Mouse (Mus musculus): ENCODE data around the gene Chit1.

Chit1 gene

DNA sequence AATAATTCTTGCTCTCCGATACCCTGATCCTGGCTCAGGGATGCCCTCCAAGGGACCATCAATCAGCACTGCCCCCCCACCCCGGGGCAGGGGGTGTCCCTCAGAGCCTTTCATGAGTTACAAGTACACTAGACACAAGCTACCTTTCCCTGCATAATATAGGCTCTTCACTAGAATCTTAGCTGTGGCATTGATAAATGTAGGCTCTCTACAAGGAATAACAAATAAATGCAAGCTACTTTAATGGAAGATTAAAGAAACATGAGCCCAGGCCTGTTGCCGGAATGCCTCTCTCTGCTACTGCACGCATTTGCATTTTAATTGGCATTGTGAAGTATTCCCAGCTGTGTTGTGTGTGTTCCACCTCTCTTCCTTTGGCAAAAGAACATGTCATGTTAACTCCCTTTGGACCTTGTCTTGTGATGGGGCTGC, 31.3 kb downstream of the Chit1 start:
- no peak for DNase-seq (ENCODE audit: low spot score in 2 of 2)

DNA sequence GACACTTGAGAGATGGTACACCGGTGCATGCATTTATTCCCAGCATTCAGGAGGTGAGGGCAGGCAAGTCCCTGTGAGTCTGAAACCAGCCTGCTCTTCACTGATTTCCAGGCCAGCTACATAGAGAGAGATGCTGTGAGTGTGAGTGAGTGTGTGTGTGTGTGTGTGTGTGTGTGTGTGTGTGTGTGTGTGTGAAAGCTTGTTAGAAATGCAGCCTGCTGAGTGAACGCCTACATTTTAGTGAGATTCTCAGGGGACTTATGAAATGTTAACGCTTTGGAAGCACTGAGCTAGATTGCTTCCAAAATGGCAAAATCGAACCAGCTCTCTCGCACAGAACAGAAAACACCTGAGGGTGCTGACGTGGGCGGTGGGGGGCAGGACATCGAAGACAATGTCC, 35.0 kb downstream of the Chit1 start:
- no peak for DNase-seq (ENCODE audit: low spot score in 2 of 2)

DNA sequence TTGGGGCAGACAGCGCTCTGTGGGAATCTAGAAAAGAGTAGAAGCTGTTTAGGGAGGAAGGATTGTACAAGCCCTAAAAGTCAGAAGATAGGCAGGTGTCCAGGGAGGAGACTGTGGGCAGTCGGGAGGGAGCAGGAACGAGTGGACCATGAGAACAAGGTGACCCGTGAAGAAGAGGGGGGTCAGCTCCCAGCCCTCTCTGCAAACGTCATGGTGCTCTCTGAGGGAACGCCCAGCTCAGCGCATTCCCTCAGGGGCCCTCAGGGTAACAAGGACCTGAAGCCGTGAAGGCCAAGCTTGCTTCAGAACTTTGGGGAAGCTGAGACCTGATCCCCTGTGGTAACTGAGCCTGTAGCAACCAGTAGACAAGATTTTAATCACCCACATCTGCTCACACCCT, 39.0 kb downstream of the Chit1 start:
- no peak for DNase-seq (ENCODE audit: low spot score in 2 of 2)

DNA sequence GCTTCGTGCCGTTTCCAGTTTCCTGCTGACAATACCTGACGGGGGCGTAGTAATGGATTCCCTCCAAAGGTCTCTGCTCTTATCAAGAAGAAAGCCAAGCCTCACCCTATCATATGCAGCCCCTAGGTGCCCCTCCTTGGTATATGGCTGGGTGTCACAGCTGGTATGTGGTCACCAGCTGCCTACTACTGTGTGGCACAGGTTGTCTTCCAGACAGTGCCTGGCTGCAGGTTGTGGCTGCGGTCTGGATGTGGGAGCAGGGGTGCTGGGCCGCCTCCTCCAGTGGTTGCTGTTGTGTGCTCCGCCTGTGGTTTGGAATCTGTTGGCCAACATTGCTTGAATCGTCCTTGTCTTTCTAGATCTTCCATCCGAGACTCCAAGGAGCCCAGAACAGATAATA, 39.7 kb downstream of the Chit1 start:
- DNase-seq (ENCODE audit: low spot score in 2 of 2): no peak

DNA sequence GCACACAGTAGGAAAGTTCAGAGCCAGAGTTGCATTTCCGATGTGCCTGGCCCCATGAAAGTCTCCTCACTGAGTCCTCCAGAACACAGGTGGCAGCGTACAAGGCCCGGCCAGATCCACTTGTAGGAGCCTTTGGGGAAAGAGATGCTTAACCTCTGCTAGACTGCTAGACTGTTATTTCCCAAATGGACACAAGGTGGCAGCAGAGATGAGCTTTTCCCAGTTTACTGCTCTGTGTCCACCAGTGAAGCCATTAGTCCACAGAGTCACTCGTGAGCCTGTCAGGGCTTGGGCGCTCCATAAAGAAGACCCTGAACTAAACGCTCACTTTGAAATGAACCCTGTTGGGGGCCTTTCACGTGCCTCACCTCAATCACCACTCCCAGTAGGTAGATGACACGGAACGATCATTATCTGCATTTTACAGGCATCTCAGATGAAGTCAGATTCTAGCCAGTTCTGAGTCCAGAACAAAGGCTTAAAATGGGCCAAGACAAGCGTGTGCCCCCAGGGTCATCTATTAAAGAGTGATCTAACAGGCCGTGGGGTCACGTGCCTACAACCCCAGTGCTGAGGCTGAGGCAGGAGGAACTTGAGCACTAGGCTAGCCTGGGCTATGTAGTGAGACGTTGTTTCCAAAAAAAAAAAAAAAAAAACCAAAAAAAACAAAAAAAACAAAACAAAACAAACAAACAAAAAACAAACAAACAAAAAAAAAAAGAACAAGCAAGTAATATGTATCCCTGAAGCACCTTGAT, 40.8 kb downstream of the Chit1 start:
- DNase-seq (ENCODE audit: low spot score in 2 of 2): peak; percentile 53 to 60

- DNase-seq (ENCODE audit: low spot score in 2 of 2): no peak
Measured at GRCm38 (mm10) chr1:134152626-134153590, 41.9 kb downstream of the Chit1 start.

DNA sequence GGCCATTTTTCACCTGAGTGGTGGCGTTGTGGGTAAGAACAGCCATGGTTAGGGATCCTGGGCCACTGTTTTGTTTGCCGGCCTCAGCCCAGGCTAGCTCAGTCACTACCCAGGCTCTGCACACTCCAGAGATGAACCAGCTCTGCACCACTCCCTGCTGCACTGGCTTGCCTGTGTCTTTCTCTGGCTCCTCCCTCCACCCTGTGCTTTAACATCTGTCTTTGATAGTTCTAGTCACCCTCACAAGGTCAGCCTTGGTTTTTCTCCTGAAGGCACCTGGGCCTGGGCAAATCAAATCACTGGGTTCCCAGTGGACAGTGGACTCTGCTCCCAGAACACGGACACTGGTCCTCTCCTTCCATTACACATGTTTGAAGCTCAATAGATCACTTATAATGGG, 43.1 kb downstream of the Chit1 start:
- DNase-seq (ENCODE audit: low spot score in 2 of 2): no peak

GRCm38 (mm10) chr1:134154655-134155054, 43.6 kb downstream of the Chit1 start:
- no peak for DNase-seq (ENCODE audit: low spot score in 2 of 2)

DNA sequence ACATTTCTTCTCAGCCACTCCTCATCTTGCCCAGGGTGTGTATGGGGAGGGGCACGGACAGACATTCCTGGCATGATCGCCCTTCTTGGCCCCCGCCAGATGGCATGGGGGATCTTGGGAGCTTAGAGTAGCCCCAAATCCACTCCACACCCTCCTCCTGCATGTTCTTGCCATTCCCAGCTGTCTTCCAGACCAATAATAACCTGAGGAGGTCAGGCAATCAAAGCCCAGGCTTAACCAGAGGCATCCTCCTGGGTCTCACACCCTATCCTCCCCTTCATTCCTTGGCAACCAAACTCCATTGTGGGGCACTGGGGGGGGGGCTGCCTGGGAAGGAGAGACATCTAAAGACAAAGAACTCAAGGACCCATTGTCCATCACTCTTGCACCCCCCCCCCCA, 49.4 kb downstream of the Chit1 start:
- DNase-seq (ENCODE audit: low spot score in 2 of 2): no peak

GRCm38 (mm10) chr1:134161399-134161798, 50.4 kb downstream of the Chit1 start:
- no peak for DNase-seq (ENCODE audit: low spot score in 2 of 2)

DNA sequence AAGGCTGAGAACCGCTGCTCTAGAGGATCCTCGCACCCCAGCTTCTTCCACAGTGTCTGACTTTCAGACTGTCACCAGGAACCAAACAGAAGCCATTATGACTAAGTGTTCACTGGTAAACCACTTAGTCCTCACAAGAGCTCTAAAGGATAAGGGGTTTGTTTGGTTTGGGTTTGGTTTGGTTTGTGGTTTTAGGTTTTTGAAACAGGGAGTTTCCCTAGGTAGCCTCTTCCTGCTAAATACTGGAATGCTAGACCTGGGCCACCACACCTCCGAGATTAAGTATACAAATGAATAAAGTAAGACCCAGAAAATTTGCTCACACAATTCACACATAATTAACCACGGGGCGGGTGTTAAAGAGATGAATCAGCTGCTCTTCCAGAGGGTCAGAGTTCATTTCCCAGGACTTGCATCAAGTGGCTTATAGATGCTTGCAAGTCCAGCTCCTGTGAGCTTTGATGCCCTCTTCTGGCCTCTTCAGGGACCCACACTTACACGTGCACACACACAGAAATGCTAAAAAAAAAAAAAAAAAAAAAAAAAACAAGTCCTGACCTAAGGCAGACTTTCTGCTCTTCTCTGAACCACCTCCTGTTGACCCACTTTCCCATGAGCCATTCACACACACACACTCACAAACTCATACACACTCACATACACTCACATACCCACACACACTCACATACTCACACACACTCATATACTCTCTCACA, 51.6 kb downstream of the Chit1 start:
- DNase-seq (ENCODE audit: low spot score in 2 of 2): no peak

DNA sequence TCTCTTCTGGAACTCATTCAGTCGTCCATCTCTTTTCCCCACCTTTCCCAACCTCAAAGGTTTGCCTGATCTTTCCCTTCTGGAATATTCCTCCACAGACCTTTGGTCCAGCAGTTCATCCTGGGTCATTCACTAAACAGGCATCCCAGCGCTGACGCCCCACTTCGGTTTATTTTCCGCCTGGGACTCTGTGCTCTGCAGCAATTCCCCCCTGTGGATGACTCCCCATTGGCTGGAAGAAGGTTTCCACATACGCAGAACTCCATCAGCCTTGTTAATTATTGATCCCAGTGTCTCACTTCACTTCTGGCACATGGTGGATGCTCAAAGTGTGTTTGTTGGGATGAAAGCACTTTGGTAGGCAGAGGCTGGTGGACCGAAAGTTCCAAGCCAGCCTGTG, 52.4 kb downstream of the Chit1 start:
- DNase-seq (ENCODE audit: low spot score in 2 of 2): no peak

DNA sequence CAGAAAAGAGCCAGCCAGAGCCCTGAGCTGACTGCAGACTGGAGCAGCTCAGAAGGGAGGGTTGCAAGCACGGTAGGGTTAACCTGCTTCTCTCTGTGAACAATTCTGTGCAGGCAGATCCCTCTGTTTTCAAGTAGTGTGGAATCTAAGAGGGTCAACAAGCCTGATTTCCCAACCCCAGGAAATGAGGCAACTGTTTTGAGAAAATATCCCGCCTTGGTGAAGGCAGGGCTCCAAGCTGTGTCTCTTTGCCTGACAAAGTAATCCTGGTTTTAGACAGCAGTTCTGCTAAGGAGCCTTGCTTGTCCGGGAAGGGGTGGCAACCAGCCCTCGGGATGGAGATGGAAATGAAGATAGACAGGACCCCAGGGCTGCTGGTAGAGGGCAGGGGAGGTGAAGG, 53.4 kb downstream of the Chit1 start:
- peak in 1 of 2 experiments; percentile 9 for DNase-seq (ENCODE audit: low spot score in 2 of 2)

- no peak for DNase-seq (ENCODE audit: low spot score in 2 of 2)
Measured at GRCm38 (mm10) chr1:134166547-134166946, 55.5 kb downstream of the Chit1 start.

DNA sequence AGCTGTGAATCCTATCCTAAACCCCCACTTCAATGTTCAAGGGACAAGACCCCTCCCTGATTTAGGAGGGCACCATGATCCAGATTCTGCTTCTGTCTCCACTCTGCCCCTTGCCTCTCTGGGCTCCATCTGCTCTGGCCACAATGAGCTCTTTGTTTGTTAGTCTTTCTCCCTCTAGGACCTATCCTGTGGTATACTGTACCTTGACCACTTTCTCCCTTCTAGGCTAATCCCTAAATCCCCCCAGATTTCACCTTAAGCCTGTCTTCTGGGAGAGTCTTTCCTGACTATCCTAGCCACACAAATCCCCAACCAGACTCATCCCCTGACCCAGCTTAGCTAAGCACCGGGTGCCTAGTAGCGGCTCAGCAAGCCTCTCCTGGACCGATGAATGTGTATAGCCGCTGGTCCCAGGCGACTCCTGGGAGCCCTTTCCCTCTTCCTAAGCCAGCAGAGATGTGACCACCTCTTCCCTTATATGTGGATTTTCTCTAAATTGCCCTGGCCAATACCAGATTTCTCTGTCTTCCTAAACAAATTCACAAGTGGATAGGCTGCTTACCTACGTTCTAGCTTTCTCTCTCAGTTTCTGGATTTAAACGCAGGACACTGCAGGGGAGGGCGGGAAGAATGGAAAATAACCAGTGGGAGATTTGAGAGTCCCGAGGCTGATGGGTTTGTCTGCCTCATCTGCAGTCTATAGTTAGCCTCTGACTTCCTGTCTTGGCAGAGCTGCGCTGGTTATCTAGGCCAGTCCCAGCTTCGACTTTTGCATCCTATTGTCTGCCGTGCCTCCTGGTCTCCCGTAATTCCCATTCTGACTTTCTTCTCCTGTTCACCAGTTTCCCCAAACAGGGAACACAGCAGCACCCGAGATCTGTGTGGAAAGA, 56.6 kb downstream of the Chit1 start:
- DNase-seq (ENCODE audit: low spot score in 2 of 2): no peak

- no peak for DNase-seq (ENCODE audit: low spot score in 2 of 2)
Measured at GRCm38 (mm10) chr1:134168567-134168966, 57.5 kb downstream of the Chit1 start.

DNA sequence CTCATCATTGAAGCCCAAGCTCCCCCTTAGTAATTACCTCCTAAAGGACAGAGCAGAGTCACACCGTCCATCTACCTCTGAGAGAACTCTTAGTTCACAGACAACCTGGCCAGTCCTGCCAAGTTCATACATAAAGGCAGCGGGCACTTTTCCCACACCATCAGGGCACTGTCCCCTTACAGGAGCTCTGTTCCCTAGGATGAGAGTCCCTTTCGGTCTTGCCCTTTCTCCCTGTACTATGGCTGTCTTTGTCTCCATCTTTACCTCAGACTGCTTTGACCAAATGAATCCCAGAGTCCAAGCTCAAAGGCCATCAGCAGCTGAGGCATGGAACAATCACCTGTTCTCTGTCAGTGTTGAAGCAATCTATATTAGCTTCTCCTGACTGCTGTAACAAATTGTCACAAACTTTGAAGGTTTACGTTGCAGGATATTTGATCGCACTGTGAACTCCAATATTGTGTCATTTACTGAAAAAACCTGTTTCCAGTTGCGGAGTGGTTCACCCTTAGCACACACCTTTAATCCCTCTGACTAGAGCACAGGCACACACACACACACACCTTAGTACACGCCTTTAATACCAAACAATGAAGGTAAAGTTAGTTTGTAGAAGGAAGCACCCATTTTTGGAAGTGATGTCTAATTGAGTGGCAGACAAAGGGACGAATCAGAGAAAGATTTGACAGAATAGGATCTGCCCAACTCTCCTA, 58.1 kb downstream of the Chit1 start:
- DNase-seq (ENCODE audit: low spot score in 2 of 2): no peak

DNA sequence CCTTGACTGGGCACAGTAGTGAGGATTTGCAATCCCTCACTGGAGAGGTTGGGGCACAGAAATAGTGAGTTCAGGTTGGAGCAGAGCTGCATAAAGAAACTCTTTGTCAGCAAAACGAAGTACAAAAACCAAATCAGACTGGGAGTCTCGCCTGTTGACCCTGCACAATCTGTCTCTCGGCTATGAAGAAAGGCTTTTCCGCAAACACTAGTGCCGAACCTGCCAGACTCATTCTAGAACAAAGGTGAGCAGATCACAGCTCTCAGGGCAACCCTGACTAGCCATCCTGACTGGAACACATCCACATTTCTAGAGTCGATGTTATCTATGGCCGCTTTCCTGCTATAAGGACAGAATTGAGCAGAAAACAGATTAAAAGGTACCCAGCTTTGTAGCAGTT, 62.0 kb downstream of the Chit1 start:
- DNase-seq (ENCODE audit: low spot score in 2 of 2): no peak

DNA sequence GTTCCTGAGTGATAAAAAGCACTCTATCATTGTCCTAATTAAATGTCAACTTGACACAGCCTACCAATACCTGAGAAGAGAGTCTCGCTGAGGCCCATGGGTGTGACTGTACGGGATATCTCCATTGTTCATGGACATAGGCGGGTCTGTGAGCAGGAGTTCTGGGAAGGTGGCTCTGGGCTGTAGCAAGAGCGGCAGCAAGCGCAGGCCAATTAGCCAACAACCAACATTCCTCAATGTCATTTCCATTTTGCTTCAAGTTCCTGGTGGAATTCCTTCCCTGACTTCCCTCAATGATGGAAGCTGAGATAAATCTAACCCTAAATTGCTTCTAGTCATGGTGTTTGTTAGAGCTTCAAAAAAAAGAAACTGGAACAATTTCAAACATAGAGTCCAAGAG, 66.9 kb downstream of the Chit1 start:
- DNase-seq (ENCODE audit: low spot score in 2 of 2): no peak

DNA sequence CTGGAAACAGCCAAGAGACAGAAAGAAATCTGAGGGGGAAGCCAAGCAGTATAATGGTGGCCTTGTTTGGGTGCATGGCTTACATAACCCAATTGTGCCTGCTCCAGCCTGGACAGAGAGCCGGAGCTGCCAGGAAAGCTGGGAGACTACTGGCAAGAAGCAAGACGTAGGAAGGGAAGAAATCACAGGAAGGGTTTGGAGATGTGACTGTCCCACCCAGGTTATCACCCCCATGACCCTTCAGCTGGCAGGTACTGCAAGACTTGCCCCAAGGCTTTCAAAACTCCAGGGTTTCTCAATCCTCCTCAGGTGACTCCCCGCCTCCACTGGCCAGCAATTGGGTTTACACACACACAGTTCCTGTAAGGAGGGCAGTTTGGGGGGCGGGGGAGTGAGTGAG, 71.0 kb downstream of the Chit1 start, which contains the start of gene Chil1:
TSS of gene Chil1 (plus strand) at position 152 of the 400 bp plus-strand sequence.
- DNase-seq (ENCODE audit: low spot score in 2 of 2): peak in 1 of 2 experiments; percentile 13
